Mouse (Mus musculus) neural tube, embryonic 10.5 days (tissue): ENCODE measurements around the gene Tmem179b.
A peak's percentile ranks its signal among the peaks of the same experiment; 100 is the strongest.
"Not testable (repeated sequence)": the region's sequence is repeated elsewhere in the genome, so short reads cannot be mapped to it uniquely, and the experiment has no call there.

Experiments
- DNase-seq: peaks from one replicate; pipeline ENCODE4 v3.0.0-alpha.2; 2017; ENCODE audit warnings: low spot score; ENCODE audit errors: extremely low spot score

The Tmem179b gene

DNA sequence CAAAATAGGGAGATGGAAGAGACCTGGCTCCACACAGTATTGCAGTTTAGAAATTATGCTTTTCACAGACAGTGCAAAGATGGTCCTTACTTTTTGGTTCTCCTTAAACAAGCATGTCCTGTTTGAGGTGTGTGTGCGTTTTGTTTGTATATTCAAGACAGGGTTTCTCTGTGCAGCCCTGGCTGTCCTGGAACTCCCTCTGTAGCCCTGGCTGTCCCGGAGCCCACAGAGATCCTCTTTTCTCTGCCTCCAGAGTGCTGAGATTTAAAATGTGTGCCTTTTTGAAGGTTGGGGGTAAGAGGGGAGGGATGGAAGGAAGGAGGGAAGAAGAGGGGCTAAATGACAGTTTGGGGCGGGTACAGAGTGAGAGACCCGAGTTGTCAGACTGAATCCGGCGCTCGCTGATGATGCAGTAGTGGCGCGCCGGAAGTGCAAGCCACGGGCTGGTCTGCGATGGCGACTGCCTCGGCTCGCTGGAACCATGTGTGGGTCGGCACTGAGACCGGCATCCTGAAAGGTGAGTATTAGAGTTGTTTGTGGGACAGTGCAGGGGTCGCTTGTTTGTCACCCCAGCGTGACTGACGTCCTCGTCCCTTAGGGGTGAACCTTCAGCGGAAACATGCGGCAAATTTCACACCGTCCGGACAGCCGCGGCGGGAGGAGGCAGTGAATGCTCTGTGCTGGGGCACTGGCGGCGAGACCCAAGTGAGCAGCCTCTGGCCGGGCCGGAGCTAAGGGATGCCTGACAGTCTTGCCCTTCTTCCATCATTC, 38.7 kb downstream of the Tmem179b start, which contains the start of gene Wdr74:
TSS of gene Wdr74 (plus strand) at position 439 of the 771 bp plus-strand sequence.
- DNase-seq, result peak; percentile 92

DNA sequence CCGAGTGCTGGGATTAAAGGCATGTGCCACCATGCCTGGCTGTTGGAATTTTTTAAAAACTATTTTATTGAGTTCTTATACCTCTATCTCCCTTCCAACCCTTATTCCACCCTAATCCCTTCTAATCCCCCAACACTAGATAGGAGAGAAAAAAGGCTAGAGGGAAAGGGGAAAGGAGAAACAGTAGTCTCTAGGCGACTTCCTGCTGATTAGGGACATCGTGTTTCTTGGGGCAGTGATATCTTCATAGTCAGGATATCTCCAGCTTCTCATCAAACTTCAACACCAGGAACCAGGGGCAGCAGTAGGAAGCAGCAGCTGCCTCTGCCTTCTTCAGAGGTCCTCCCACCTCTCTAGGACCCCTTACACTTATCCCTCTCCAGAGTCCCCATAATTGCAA, 39.9 kb downstream of the Tmem179b start:
- no peak for DNase-seq

DNA sequence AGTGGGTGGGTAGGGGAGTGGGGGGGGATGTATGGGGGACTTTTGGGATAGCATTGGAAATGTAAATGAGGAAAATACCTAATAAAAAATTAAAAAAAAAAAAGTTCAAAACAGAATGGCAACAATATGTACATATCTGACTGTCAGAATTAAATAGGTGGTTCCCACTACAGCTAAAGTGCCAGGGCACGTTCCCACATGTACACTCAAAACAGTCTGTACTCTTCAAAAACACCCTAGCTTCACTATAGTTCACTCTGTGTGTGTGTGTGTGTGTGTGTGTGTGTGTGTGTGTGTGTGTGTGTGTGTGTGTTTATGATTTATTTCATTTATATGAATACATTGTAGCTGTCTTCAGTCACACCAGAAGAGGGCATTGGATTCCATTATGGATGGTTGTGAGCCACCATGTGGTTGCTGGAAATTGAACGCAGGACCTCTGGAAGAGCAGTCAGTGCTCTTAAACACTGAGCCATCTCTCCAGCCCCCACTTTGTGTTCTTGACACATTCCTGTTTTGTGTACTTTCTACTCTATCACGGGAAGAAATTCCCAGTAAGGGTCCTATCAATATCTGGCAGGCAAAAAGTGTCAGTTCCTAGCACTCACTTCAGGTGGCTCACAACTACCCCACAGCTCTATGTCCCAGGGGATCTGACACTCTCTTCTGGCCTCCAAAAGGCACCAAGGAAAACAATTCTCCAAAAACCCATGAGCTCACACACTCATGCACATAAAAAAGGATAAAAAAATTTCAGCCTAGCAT, 45.8 kb downstream of the Tmem179b start:
- DNase-seq, result not testable (repeated sequence)

DNA sequence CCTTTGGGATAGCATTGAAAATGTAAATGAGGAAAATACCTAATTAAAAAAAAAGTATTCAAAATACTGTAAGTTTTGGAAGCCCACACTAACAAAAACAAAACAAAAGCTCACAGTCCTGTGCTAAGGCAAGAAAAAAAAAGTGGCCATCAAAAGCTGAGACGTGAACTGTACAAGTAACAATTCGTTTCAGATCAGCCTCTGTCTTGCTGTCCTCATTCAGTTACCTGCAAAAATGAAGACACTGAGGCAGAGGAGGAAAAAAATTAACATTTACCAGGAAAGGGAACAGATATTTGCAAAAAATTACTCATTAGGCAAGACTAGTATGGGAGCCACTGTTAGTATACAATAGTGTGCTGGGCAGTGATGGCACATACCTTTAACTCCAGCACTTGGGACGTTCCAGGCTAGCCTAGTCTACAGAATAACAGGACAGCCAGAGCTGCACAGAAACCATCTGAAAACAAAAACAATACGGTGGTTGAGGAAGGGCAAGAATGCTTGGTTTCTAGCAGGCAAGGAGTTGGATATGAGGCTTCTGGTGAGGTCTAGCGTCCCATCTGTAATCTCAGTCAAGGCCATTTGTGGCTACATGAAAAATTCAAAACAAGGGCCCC, 46.7 kb downstream of the Tmem179b start:
- no peak for DNase-seq

DNA sequence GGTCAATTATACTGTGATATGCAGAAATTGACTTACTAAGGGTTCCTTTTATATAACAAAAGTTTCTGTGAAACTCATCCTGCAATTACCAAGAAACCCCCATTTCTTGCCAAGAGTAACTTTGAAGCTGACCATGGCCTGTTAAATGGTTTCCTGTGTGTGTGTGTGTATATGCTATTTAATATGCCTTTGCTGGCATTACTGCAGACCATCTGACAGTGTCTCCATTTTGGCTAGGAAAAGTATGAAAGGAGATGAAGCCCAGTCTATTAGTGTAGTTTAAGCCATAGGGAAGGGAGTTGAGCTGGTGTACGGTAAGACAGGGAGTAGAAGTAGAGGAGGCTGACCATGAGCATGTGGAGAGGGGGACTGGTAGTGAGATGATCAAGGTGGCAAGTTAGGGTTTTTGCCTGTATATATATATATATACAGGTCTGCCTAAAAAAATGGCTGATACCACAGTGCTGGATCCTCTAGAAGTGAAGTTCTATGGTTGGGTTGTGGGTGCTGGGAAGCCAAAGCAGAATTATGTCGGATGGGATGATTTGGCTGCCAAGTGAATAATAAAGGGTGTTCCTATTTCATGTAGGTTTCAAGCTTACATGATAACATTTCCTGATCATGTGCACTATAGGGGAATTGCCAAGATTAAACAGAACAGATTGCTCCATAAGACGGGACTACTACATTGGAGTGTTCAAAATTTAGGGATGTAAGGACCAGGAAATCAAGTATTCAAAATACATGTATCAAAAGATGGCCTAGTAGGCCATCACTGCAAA, 47.5 kb downstream of the Tmem179b start:
- DNase-seq, result no peak

DNA sequence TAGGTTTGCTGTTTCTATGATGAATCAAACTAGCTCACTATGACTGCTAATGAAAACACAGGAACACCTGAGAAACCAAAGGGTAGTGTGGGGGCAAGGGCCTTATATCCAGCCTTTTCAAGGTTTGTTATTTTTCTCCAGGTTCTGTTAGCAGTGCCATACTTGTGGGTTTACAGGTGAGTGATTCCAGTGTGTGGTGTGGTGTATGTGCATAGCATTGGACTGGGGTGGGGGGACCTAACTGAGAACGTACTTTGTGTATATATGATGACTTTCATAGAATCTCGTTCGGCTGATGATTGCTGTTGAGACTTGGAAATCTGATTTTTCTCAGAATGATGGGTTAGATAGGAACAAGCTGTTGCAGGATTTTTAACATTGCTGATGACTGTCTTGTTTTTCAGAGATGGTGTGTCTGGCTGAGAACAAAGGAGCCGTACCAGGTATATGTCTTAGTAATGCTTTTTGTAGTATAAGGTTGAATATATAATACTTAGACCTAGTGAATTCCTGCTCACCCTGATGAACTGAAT, 49.1 kb downstream of the Tmem179b start:
- no peak for DNase-seq

DNA sequence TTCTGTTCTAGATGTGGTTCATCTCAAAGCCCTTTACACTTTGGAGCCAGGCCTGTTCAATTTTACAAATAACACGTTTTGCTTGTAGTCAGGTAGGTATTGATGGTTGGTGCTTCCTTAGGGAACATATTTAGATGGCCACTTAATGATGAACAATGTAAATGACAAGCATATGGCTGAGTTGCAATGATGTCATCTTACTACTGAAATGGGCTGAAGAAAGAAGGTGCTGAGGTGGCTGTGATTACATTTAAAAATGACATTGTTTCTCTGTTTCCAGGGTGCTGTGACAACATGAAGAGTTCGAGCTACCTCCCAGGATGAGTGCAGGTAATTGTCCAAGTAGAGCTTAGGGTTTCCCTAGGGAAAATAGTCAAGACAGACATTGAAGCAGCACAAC, 49.9 kb downstream of the Tmem179b start:
- no peak for DNase-seq

DNA sequence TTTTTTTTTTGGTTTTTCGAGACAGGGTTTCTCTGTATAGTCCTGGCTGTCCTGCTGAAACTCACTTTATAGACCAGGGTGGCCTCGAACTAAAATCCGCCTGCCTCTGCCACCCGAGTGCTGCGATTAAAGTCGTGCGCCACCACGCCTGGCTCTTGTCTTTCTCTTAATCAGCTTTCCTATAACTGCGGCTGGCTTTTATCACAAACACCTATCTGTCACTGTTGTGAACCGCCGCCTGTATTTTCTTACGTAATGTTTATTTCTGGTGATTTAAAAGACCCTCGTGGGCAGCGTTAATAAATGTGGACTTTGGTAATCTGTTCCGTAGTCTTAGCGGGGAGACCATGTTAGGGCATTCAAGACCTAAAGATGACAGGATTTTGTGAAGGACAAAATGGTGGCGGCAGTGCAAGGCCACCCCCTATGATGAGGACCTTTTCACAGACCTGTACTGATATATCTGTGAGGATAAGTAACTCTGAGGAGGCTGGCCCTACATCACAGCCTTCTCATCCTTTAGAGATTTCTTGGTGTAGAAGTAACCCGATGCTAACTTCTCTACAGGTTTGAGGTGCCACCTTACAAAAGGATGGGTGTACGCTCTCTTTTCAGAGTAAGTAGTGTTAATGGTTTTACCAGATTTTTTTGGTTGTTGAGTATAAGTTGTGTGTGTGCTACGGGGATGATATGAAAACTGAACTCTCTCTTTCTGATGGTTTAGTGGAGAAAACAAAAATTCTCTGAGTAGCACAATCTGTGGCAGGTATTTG, 50.5 kb downstream of the Tmem179b start:
- peak; percentile 45 for DNase-seq

DNA sequence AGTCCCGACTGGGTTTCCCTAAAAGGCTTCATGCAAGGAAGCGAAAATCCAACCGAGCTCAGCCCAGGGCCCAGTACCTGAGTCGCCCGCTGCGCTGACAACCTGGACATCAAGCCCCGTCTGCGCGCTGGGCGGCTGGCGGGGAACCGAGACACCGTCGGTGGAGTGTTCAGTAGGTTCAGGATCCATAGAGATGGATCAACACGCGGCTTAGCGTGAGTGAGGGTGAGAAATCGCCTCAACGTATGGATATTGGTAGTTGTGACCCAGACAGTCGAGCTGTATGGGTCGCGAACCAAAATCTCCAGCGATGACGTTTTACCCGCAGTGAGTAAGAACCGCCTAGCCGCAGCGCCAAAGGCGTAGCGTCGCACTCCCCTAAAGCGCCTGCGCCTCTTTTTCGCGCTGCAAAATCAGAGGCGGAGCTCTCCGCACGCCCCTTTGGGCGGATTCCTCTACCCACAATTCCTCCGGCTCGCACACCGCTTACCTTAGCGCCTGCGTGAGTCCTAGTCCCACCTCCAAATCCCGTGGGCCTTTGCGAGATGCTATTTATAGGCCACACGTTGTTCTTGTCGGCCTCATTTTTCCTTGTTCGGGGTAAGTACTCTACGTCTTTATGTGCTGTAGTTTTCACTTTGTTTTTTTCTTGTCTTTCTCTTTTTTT, 51.2 kb downstream of the Tmem179b start, which contains the start of gene Slc3a2:
TSS of gene Slc3a2 (minus strand) at position 463 of the 667 bp plus-strand sequence.
- DNase-seq, result peak; percentile 93

DNA sequence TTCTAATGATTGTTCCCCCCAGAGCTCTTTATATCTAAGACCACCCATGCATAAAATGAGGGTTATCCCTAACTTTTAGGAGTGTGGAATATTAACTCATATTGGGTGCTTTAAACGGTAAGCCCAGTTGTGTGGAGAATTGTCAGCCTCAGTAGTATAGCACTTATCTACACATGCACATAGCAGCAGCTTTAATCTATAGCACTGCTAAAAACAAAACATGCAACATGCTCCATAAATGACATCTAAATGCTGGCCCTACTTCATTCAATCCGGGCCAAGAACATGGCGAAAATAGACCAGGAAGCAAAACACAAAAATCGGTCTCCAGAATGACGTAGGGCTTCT, 51.7 kb downstream of the Tmem179b start:
- no peak for DNase-seq
